Mouse (Mus musculus) T-helper 2 cell (primary cell): Measurements from ENCODE around the gene Chst2.

Experiments
- in situ Hi-C: fragments of 300-600 bp; cut with MboI, MseI; formaldehyde crosslinking; loops from one replicate; pipeline ENCODE4 v1.15.1; 2025; ENCODE audit warnings: high pct_unique_total_duplicates

Gene Chst2

DNA sequence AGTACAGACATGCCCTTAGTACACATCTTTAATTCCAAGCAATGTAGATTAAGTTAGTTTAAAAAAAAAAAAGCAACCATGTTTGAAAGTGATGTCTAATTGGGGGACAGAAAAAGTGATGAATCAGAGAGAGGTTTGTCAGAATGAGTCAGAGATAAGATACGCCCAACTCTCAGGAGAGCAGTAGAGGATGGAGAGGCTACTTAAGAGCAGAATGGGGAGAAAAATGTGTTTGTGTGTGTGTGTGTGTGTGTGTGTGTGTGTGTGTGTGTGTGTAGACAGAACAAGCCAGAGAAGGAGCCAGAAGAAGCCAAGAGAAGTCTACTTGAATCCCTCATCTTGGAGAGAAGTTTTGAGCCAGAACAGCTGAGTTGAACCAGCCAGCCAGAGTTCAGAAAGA, 32.8 kb downstream of the Chst2 start:
- in situ Hi-C loops = no loop called here

DNA sequence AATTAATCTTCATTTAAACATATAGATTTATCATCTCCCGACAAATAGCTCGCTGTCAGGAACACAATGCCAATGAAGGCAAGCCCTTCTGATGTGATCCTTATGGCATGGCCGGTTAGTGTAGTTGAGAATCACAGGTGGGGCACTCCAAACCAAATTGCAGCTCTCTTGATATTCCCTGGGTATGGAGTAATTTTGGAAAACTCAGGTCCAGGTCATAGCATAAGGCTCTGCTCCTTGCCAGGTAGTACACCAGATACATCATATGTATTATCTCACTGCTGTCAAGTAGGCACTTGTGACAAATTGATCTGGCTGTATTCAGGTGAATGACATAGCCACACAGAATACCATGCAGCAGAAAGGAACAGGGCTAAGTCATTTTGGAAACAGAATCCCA, 40.6 kb downstream of the Chst2 start:
- in situ Hi-C loops = no loop called here

GRCm38 (mm10) chr9:95353829-95354391, 52.6 kb downstream of the Chst2 start:
- in situ Hi-C loops = no loop called here

GRCm38 (mm10) chr9:95351968-95352367, 54.6 kb downstream of the Chst2 start:
- in situ Hi-C loops = no loop called here

- in situ Hi-C loops = no loop called here
Observed at GRCm38 (mm10) chr9:95350550-95350949, 56.0 kb downstream of the Chst2 start.
